Mouse (Mus musculus) neutrophil, adult 5-6 weeks (primary cell): ENCODE measurements around the gene Fgfr2. TPM values are rescaled to one million over a fixed set of nuclear protein-coding genes. Genes with fewer than 3 reads are reported as not detected.

Experiments used
- ATAC-seq: fragments of 151-379, 151-347 bp; 2 replicates; pipeline ENCODE4 v1.8.0; 2017; ENCODE audit warnings: mild to moderate bottlenecking, moderate TSS enrichment; ENCODE audit not compliant: insufficient number of reproducible peaks, poor library complexity, low FRiP score, severe bottlenecking; ENCODE audit errors: extremely low read depth
- total RNA-seq: library from RNA; stranded (forward); fragments of 200-1000 nt; gene quantifications from 2 replicates; pipeline ENCODE4 v1.2.3, GENCODE M21; 2017

Fgfr2 gene
- total RNA-seq, 1 experiment from 2014 or later: not detected

DNA sequence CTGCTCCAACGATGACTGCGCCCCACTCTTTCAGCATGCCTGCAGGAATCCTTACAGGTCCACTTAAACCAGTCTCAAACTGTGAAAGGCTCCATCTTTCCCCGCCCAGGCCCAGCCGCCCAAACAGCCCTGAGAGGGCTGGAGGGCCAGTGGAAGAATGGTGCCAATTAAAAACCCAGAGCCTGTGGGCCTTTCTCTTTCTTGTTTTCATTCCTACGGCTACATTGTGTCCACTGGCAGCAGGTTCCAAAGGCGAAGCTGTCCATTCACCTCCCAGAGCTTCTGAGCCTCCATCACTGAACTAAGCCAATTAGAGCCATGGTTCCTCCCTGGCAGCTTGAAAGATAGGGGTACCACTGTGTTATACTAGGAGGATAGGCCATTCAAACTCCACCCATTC, 391.6 kb downstream of the Fgfr2 start:
- ATAC-seq: no peak

DNA sequence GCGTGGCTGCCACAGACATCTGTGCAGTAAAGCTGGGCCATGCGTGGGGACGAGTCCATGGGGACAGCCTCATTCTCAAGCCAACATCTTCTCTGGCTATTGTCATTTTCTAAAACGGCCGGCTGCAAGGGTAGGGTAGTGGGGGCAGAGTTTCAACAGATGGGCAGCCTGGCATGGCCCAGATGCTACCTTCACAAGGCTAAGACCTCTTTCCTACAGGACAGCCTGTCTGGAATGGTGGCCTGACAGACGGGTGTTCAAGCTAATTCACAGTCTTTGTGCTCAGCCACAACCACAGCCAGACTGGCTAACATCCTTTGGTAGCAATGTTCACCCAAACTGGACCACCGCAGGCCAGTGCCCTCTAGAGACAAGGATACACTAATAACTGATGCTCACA, 392.6 kb downstream of the Fgfr2 start:
- ATAC-seq: no peak

DNA sequence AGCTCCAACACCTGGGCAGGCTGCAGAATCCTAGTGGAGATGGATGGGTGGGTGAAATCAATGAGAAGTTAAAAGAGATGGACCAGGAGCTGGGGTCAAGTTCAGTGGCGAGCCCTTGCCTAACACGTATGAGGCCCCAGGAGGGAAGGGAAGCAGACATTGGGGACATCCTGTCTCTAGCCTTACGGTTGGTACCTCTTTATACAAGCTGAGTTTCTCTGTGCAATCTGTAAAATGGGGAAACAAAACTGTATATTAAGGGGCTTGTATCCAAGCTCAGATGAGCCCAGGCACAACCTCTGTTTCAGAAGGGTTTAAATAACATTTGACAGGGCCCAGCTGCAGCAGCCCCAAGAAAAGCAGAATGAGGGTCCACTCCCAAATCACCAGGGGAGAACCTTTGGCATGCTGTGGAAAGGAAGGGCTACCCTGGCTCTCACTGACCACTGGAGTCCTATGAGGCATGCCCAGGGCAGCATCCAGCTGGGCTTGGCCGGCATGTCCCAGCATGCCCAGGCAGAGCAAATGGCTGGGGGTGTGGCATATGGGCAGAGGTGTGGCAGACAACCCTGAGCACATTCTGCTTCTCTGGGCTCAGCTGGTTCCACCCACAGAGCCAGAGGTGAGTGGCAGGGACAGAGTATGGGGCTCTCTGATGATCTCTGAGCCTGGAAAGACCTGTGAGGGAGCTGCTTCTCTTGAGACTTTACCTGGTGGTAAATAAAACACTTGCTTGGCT, 393.9 kb downstream of the Fgfr2 start:
- peak; percentile 28; the same call in 1 of the 2 replicates for ATAC-seq

DNA sequence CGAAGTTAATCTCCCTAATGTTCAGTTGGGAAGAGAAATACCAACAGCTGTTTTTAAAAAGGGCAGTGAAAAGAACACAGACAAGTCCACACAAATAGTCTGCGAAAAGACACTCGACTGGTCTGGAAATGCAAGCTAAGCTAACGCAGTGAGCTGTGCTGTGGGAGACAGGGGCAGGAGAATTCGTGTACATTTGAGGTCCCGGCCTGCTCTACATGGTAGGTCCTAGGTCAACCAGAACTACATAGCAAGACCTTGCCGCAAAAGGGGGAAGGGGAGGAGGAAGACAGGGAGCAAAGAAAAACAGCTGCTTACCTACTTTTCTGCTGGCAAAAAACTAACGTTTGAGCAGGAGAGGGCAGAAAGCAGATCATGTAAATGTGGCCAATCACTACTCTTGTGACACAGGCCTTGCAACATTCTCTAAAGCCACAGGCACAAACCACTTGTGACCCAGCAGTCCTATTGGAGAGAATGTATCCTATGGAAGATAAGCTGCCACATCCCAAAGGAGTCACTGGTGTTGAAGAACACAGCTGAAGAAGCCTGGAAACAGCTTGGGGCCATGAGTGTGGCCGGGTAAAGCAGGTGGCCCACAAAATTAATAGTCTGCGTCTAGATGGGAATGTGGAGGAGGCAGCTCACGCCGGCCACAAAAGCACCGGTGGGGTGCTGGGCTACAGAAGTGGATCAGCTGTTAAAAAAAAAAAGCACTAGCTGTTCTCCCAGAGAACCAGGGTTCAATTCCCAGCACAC, 396.9 kb downstream of the Fgfr2 start:
- no peak; the same call in 1 of the 2 replicates for ATAC-seq

DNA sequence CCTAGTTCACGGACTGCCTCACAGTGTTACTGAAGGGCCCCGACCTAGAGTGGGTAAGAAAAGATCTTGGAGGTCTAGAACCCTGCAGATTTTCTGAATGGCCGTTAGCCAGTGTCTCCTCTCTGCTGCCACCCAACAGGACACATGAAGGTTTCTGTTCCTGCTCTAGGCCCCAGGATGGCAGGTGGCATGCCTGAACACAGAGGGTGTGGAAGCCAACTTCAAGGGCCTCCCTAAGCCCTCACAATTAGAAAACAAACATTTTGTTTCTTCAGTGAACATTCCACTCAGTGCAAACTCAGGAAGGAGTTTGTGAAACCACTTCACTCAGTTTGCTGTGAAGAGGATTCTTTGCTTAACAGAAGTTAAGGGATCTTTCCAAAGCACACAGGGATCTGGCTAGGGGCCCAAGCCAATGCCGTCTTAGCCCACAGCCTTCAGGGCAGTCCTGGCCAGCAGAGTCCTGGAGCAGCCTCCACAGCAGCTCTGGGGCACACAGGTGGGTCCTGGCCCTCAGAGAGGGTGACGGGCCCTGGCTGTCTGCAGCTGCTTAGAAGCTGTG, 398.6 kb downstream of the Fgfr2 start:
- ATAC-seq: no peak

DNA sequence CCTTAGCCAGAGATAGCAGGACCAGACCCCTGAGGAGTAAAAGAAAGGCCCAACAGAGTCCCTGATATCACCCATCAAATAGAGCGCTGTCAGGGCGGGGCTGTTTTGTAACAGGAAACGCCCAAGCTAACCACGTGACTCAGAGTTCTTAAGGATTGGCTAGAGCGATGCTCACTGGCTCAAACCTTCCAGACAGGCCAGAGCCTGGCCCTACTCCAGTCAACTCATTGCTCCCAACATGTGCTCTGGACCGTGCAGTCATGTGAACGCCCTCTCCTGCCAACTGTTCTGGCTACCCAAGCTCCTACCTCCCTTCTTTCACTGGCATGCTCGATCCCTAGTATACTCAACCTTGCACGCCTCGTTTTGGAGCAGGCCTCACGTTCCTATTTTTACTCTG, 399.2 kb downstream of the Fgfr2 start:
- ATAC-seq: peak; percentile 13; the same call in 1 of the 2 replicates

DNA sequence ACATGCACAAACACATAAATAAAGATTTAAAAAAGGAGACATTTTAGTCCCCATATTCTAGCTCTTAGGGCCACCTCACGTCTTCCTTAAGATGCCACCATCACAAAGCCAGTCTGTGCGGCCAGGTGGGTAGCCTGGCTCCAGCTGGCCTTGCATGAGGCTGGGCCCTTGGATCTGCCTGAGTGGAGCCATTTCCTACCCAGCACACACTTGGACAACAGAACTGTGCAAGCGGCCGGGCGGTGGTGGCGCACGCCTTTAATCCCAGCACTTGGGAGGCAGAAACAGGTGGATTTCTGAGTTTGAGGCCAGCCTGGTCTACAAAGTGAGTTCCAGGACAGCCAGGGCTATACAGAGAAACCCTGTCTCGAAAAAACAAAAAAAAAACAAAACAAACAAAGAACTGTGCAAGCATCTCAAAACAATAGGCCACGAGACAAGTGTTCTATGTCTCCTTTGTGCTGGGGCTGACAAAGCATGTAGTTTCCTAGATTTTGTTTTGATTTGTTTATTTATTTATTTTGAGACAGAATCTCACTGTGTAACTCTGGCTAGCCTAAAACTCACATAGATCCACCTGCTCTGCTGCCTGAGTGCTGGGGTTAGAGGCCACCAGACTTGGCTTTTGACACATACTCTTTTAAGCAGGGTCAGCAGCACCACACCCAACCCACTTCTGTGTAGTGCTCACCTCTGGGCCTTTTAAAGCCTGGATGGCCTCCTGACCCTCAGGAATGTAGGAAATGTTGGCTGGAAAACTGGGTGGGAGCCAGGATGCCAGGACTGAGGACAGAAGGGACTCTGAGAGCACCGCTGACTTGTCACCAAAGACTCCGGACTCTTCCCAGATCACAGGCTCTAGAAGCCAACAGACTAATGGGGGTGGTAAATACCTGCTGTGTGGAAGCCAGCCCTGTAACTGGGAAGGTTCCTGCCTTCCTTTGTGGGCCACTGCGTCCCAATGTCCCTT, 400.5 kb downstream of the Fgfr2 start:
- ATAC-seq: no peak

DNA sequence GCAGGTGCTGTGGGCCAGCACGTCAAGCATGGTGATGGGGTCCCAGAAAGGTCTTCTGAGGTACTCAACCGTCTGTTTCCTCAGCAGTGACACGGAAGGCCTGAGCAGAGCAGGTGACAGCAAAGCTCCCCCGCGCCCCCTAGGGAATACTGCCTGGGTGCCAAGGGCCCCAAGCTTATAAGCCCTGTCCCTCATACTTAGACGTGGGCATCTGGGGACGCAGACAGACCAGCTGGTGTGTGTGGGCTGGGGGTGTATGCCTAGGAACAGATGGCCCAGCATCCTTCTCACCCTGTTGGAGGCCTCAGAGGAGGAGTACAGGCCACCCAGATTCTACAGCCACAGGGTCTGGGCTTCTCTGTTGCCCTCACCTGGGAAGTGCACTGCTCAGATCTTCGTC, 402.6 kb downstream of the Fgfr2 start:
- ATAC-seq: peak; percentile 69

DNA sequence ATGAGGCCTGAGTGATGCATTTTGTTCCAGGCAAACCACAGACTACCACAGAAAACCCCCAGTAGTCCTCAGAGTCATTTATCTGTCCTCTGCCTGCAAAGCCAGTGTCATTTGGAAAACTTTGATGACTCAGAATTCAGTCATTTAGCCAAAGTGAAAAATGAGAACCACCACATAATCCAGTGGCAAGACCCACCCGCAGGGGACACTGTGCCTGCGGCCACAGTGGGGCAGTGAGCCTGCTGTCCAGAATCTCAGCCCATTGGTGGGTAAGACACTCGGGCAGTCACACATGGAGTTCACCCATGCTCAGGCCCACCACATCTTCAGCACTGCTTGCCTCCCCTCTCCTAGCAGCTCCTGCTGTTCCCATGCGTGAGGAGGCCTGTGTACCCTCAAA, 403.6 kb downstream of the Fgfr2 start:
- ATAC-seq: no peak

DNA sequence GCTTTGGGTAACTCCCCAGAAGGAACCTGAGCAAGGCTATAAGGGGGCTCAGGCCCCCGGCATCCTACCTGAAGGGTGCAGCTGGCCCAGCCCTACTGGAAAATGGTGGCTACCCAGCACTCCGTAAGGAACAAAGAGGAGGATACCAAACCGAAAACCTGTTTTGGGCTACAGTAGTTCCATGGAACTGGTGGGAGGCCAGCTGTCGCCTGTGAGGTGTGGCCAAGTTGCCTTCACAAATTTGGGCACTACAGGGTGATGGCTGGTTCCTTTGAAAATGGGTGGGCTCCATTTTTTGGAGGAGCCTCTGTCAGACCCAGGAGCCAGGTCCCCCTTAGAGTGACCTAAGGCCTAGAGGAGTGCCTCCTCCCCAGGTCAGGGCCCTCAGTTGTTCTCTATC, 407.9 kb downstream of the Fgfr2 start:
- no peak for ATAC-seq

DNA sequence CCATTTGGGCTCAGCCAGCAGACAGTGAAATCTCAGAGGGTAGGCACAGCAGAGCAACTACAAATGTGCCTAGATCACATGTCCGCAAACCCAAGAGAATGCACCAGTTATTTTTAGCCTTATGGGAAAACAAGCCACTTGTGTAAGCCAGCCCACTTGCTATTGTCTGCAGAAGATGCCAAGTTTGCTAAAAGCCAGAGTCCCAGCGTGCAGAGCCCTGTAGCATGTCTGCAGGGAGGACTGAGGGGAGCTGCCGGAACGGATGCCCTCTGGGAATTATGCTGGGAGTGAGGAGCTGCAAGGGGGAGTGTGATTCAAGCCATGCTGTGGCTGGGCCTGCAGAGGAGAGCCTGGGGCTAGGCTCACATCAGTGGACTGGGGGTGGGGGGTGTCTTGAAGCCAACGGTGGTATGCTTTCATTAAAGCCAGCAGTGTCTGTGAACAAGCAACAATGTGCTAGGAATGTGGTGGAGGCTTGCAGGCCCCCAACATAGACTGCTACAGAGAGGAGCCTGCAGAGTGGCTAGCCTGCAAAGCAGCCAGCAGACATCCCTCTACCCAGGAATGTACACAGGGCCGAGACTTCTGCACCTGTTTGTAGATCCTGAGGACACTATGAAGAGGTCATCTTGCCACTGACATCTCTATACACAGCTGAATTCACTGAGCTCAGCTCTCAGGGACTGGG, 408.8 kb downstream of the Fgfr2 start:
- no peak for ATAC-seq

DNA sequence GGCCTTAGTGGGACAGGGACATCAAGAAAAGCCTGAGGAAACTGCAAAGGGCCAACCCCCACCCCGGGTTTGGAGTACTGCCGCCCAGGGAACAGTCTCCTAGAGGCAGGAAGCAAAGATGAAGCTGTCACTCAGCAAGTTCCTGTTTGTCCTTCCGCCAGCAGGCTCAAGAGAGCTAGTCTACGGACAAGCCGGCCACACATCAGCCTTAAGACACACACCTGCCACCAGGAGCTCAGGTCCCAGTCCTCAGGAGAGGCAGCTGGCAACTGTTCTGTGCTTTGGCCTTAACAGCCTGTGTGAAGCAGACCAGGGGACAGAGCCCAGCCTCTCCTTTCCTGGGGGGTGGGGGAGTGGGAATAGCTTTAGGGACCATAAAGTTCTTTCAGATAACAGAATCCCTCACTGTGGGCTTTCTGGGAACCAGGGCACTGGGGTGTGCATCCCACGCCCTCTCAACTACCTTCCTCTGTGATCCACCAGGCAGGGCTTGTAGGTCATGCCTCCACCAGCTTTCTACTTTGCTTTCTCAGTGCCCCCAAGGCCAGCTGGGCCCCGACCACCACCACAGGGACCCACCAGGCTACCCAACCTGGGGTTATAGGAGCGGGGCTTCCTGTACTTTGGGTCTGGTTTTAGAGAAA, 409.5 kb downstream of the Fgfr2 start:
- peak; percentile 72 for ATAC-seq

DNA sequence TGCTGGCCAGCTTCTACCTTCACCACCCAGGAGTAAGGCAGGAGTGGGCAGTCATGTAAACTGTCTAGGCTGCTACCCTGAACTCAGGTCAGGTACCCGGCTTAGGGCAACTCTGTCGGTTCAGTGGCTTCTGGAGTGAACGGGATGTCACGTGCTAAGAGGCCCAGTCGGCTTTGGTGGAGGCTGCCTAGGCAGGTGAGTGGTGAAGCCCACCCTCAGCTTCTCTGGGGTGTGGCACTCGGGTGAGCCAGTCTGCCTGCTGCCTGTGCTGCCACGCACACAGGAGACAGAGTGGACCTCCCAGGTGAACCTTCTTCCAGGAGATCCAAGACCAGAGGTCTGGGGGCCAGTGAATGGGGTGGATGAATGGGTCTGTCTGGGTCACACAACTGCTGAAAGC, 410.2 kb downstream of the Fgfr2 start:
- ATAC-seq: no peak

DNA sequence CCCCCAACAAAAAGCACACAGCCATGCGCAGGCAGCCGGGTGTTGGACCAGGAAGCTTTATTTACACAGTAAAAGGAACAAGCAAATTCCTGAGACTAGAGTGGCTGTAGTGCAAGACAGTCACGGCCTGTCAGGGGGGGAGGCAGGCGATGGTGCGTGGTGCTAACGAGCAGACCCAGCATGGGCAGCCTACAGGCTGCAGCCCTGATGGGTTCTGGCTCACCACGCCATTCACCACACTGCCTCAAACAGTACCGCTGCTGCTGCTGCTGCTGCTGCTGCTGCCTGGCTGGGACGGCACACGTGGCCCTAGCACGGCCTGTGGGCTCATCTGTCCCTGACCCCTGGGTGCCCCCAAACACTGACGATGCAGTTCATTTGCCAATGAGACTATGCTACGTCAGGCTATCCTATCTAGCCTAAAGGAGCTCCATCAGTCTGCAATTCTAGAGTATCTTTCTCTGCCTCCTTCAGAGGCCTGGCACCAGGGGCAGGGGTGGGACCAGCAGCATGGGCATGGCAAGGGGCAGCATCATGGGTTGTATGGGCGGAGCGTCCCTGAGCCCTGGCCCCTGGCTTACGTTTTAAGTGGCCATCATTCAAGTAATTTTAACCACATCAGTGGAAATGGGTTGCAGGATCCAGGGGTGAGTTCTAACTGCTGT, 411.0 kb downstream of the Fgfr2 start:
- ATAC-seq: no peak

DNA sequence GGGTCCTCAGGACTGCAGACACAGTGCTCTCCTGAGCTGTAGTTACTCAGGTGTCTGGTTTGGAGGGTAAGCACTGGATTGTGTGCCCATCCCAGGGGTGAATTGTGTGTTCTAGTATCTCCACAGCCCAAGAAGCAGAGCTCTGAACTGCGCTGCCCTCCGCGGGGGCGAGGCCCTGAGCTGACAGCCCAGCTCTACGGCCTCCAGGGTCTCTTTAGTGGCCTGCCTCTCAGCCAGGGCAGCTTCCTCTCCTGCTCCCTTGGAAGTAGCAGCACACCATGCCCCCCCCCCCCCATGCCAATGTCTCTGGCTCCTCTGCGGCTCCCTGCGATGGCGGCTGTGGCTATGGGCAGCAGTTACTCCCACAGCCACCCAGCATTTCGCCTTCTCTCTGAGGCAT, 411.6 kb downstream of the Fgfr2 start:
- ATAC-seq: no peak

DNA sequence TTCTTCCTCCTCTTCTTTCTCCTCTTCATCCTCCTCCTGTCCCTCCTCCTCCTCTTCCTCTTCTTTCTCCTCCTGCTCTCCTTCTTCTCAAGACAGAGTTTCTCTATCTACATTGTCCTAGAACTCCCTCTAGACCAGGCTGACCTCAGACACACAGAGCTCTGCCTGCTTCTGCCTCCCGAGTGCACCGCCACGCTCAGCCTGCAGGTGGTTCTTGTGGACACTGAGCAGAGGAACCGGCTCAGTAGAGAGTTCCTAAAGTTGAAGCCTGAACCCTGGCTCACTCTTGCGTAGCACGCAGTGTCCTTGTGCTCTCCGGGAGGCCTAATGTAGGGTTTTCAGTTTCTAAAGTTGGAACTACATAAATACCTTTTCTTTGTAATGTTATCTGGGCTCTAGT, 418.0 kb downstream of the Fgfr2 start:
- peak; percentile 25; the same call in 1 of the 2 replicates for ATAC-seq

DNA sequence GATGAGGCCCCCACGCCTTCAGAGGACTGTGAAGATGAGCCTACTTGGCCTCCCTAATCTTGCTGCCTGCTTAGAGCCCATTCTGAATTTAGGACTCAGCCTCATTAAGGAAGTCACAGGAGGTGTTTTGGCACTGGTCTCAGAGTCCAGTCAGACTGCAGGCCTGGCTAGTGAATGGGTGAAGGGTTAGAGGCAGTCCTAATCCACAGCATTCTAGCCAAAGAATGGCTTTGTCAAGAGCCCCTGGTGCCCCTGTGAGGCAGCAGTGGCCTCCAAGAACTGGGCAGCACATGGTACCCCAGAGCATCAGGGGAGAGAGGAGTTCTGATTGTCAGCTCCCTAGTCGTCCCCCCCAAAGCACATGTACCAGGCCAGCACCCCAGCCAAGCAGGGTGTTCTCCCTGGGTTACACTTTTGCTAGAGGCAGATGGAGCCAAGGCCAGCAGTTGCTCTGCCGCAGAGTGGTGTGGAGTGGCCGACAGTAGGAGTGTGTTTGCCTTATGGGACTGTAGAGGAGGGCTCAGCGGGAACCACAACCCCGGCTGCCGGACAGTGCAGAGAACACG, 418.8 kb downstream of the Fgfr2 start:
- ATAC-seq: no peak
